Mouse (Mus musculus) forebrain, embryonic 10.5 days (tissue): ENCODE measurements around the gene Ubr1. TPM values are rescaled to one million over a fixed set of nuclear protein-coding genes. Genes with fewer than 3 reads are reported as not detected.

ENCODE experiments used
- DNase-seq: peaks from one replicate; pipeline ENCODE4 v3.0.0-alpha.2; 2017; ENCODE audit warnings: low spot score; ENCODE audit errors: extremely low spot score
- H3K27ac ChIP-seq: fragments of 300-500 bp; sonication (generic); 2 replicates; pipeline ENCODE4 v1.5.1; 2016; ENCODE audit warnings: mild to moderate bottlenecking
- H3K27me3 ChIP-seq: fragments of 300-500 bp; sonication (generic); 2 replicates; pipeline ENCODE4 v1.6.1; 2016; ENCODE audit warnings: mild to moderate bottlenecking; ENCODE audit not compliant: poor library complexity, severe bottlenecking
- H3K36me3 ChIP-seq: fragments of 300-500 bp; sonication (generic); replicated peaks from 2 replicates; pipeline ENCODE4 v1.6.1; 2016; ENCODE audit warnings: mild to moderate bottlenecking, moderate library complexity
- H3K4me1 ChIP-seq: fragments of 300-500 bp; sonication (generic); 2 replicates; pipeline ENCODE4 v1.6.1; 2016
- H3K4me3 ChIP-seq: fragments of 300-500 bp; sonication (generic); 2 replicates; pipeline ENCODE4 v1.5.1; 2016; ENCODE audit warnings: mild to moderate bottlenecking, moderate library complexity
- H3K9me3 ChIP-seq: fragments of 300-500 bp; sonication (generic); 2 replicates; pipeline ENCODE4 v1.6.1; 2016; ENCODE audit warnings: mild to moderate bottlenecking, moderate library complexity
- WGBS: fragments of 180-500 bp; shearing (Covaris S2); methylation state at CpG from one replicate; pipeline ENCODE4 v1.1.7; 2016; 5-methylcytosine and 5-hydroxymethylcytosine counted together
- polyA plus RNA-seq: library from polyadenylated mRNA; unstranded; fragments of >200 nt; fragmentation: Nextera tagmentation; extraction: Ambion mirVana; gene quantifications from 2 replicates; pipeline ENCODE4 v1.2.1, GENCODE M21; 2016

The Ubr1 gene
- 27.0 and 27.7 TPM in 2 replicates for polyA plus RNA-seq

DNA sequence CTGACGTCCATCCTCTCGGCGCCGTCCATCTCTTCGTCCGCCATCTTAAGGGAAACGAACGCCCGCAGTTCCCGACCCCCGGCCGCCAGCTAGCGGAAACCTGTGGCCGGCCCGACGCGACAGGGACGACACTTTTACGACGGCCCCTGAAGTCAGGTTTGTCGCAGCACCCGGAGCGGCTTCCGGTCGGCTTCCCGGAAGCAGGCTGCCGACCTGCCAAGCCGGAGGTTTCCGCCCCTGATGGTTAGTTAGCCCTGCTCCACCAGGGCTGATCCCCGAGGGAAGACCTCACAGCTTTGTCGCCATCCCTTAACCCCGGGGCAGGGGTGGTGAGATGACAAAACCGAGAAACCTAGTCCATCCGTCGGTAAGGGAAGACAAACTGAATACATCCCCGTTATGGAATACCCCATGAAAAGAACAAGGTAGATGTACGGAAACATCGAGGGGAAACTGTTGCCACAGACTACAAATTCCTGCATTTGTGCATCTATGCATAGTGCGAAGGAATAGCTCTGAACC lies at the start of gene Ubr1:
Gene Ubr1, minus strand, starts transcription at position 157 of the 522 bp plus-strand sequence.
- peak within 1 kb of the TSS; percentile 95 for H3K27ac ChIP-seq
- H3K27me3 ChIP-seq: peaks cover 7% of the 10 kb centered on the region; the same call in 1 of the 2 replicates
- no peaks in the 10 kb centered on the region for H3K9me3 ChIP-seq
- H3K36me3 ChIP-seq: peaks cover 16% of the 10 kb centered on the region; the same call in 1 of the 2 replicates
- DNase-seq: peak; percentile 88
- under 1% methylated on average over 39 of the region's 39 CpGs for WGBS
- H3K4me1 ChIP-seq: peaks cover 21% of the 10 kb centered on the region
- peak within 1 kb of the TSS; percentile 85 for H3K4me3 ChIP-seq

DNA sequence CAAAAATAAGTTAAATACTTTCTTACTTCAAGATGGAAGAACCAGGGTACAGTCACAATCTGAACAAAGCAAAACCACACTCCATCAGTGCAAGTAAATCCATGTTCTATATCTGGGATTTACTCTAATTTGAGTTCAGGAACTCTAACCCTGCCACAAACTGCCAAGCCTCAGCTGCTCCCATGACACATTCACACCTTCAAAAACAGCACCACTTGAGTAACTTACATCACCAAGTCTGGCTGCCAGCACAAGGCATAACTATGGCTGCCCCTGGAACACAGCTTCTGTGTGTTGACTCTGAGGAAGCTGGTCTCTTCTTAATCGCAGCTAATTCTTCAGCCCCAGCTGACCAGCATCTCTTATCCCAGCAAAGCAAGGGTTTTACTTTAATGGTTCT lies 46.6 kb upstream of the Ubr1 start:
- 95% methylated on average over 1 of the region's 1 CpGs for WGBS
- Histone ChIP-seq H3K36me3 (peaks cover 28% of the 10 kb centered on the region), H3K27ac (no peak overlapping the region), H3K4me3 (no peak overlapping the region), H3K9me3 (no peaks in the 10 kb centered on the region), H3K4me1 (no peaks in the 10 kb centered on the region), H3K27me3 (no peaks in the 10 kb centered on the region)
- no peak for DNase-seq

DNA sequence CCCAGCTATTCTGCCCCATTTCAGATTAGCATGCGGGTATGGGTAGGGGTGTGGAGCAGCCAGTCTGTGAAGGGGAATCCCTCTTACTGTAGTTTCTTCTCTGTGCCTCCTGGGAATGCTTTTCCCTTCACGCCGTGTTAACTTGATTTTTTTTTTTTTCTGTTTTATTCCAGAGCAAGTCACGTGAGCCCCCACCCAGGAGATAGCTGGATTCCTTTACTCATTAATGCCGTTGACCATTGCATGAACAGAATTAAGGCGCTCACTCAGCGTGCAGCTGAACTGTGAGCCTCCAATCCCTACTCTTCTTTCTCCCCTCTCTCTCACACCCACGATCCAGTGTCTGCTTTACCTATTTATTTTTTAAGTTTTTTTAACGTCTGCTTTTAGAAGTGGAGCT lies 45.7 kb upstream of the Ubr1 start:
- H3K36me3 ChIP-seq: peaks cover 31% of the 10 kb centered on the region

DNA sequence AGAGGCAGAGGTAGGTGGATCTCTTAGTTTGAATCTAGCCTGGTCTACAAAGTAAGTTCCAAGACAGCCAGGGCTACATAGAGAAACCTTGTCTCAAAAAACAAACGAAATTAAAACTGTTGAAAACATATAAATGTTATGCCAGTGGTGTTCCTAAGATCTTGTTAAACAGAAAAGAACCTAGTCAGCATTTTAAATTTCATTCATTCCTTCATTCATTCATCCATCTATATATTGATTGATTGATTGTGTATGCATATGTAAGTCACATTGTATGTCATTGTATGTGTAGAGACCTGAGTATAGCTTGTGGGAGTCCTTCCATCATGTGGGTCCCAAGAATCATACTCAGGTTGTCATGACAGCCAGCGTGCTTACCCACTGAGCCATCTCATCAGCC lies 45.0 kb upstream of the Ubr1 start:
- peaks cover 31% of the 10 kb centered on the region for H3K36me3 ChIP-seq
- no peak overlapping the region for H3K4me3 ChIP-seq

More for the DNA sequence above, 45.7 kb upstream of the Ubr1 start:
- Histone ChIP-seq H3K27ac (no peak overlapping the region), H3K9me3 (no peaks in the 10 kb centered on the region), H3K4me3 (no peak overlapping the region), H3K27me3 (no peaks in the 10 kb centered on the region), H3K4me1 (no peaks in the 10 kb centered on the region)
- no peak for DNase-seq
- WGBS: 90% methylated on average over 9 of the region's 9 CpGs

DNA sequence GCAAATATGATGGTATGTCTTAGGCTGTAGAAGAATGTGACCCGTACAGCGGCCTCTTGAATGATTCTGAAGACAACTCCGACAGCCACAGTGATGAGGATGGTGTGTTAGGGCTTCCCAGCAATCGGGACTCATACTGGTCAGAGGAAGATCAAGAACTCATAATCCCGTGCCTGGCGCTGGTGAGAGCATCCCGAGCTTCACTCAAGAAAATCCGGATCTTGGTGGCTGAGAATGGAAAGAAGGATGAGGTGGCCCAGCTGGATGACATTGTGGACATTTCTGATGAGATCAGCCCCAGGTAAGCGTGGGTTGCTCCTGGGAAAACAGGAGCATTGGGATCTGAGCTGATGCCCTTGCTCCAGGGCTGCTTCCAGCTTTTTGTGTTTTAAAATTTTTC lies 42.2 kb upstream of the Ubr1 start:
- Histone ChIP-seq H3K4me1 (peaks cover 16% of the 10 kb centered on the region), H3K9me3 (no peaks in the 10 kb centered on the region), H3K27me3 (no peaks in the 10 kb centered on the region), H3K36me3 (peaks cover 26% of the 10 kb centered on the region), H3K27ac (no peak overlapping the region), H3K4me3 (no peak overlapping the region)
- 93% methylated on average over 9 of the region's 9 CpGs for WGBS
- no peak for DNase-seq

More for the DNA sequence above, 45.0 kb upstream of the Ubr1 start:
- no peaks in the 10 kb centered on the region for H3K27me3 ChIP-seq
- 82% methylated on average over 2 of the region's 2 CpGs for WGBS
- no peaks in the 10 kb centered on the region for H3K4me1 ChIP-seq
- no peaks in the 10 kb centered on the region for H3K9me3 ChIP-seq
- no peak overlapping the region for H3K27ac ChIP-seq
- no peak for DNase-seq

DNA sequence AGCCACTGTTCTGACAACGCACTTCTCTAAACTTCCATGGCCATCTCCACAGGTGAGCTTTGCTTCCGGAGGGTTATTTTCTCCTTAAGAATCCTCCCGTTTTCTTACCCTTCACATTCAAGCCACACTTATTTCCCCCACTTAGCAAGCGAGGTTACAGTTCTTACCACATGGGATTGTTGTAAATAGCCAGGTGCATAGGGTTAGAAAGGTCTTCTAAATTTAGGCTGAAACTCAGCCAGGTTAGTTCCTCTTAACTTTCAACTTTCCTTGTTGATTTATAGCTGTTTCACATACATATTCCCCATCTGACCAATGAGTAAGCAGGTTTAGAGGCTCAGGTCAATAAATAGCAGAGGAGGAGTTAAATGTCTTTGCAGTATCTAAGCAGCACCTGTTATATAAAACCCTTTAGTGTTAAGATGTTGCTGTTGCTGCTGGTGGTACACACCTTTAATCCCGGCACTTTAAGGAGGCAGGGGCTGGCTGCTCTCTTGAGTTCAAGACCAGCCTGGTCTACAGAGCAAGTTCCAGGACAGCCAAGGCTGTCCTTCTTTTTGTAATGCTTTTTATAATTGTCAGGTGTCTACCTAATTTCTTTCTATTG lies 38.7 kb upstream of the Ubr1 start:
- WGBS: 28% methylated on average over 5 of the region's 5 CpGs
- Histone ChIP-seq H3K27ac (no peak overlapping the region), H3K4me1 (peaks cover 17% of the 10 kb centered on the region), H3K27me3 (no peaks in the 10 kb centered on the region), H3K36me3 (peaks cover 12% of the 10 kb centered on the region), H3K4me3 (peak overlapping the region; percentile 66), H3K9me3 (no peaks in the 10 kb centered on the region)
- no peak for DNase-seq

- WGBS: 1% methylated on average over 12 of the region's 12 CpGs
- H3K9me3 ChIP-seq: no peaks in the 10 kb centered on the region
- H3K27ac ChIP-seq: peak overlapping the region; percentile 79
- H3K4me1 ChIP-seq: peaks cover 17% of the 10 kb centered on the region
- peaks cover 11% of the 10 kb centered on the region for H3K36me3 ChIP-seq
- no peak for DNase-seq
- peak overlapping the region; percentile 66 for H3K4me3 ChIP-seq
- H3K27me3 ChIP-seq: no peaks in the 10 kb centered on the region
Measured at GRCm38 (mm10) chr2:121008664-121009007, 38.1 kb upstream of the Ubr1 start.

GRCm38 (mm10) chr2:121007925-121008663 lies 37.6 kb upstream of the Ubr1 start, which contains the start of gene Ccndbp1:
TSS of gene Ccndbp1 (plus strand) at chr2:121008403.
- WGBS: 2% methylated on average over 34 of the region's 34 CpGs
- H3K27ac ChIP-seq: peak within 1 kb of the TSS; percentile 79

DNA sequence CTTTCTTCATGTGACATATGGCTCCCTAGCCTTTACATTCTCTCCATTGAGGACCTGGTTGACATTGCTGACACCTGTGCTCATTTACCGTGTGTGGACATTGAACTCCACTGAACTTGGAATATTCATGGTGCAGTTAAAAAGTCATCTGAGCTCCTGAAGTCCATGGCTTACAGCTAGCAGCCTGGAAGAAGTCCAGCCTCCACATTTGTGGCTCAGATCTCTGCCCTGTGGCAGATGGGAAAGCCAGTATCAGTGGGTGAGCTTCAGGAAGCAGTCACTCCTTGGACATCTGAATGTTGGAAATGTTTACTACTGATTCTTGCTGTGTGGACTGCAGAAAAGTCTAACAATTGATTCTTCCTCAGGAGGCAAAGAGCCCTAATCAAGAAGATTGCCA lies 36.5 kb upstream of the Ubr1 start:
- no peak overlapping the region for H3K27ac ChIP-seq
- H3K4me1 ChIP-seq: peaks cover 17% of the 10 kb centered on the region
- no peaks in the 10 kb centered on the region for H3K27me3 ChIP-seq
- no peaks in the 10 kb centered on the region for H3K9me3 ChIP-seq
- H3K36me3 ChIP-seq: peaks cover 3% of the 10 kb centered on the region; the same call in 1 of the 2 replicates
- H3K4me3 ChIP-seq: no peak overlapping the region
- no peak for DNase-seq
- WGBS: 89% methylated on average over 1 of the region's 1 CpGs

More at GRCm38 (mm10) chr2:121007925-121008663, 37.6 kb upstream of the Ubr1 start, which contains the start of gene Ccndbp1:
- DNase-seq: peak; percentile 92
- peaks cover 9% of the 10 kb centered on the region for H3K36me3 ChIP-seq
- H3K27me3 ChIP-seq: no peaks in the 10 kb centered on the region
- H3K4me1 ChIP-seq: peaks cover 17% of the 10 kb centered on the region
- H3K4me3 ChIP-seq: peak within 1 kb of the TSS; percentile 66
- H3K9me3 ChIP-seq: no peaks in the 10 kb centered on the region

DNA sequence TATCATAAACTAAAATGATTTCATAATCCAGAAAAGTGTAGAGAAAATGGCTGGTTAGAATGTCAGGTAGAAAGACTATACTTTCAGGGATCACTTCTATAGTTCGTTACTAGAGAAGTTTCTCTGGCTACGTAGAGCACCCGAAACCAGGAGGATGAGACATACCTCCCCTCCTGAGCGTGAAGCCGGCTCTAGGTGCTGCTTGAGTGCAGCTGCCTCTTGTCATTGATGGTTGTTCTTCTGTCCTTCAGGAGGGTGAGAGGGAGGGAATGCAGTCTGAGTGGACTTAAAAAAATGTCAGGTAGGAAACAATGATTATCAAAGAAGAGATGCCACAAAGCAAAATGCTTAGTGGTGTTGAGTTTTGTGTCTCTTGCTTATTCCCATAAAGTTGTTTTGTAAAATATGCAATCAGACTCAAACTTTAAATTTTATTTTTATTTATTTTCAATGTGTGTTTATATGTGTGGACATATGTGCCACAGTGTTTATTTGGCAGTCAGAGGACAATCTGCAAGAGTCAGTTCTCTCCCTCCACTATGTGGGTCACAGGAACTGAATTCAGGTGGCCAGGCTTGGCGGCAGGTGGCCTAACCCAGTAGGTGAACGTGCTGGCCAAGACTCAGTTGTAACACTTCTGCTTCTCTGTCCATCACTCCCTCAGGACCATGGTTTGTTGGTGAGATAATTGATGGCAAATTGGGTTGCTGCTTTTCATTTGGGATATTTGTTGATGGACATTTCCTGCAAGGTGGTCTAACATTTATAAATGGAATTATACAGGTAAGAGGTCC lies 33.7 kb upstream of the Ubr1 start:
- no peak for DNase-seq
- Histone ChIP-seq H3K4me3 (no peak overlapping the region), H3K4me1 (peaks cover 12% of the 10 kb centered on the region), H3K27me3 (no peaks in the 10 kb centered on the region), H3K9me3 (no peaks in the 10 kb centered on the region), H3K27ac (no peak overlapping the region), H3K36me3 (no peaks in the 10 kb centered on the region)
- WGBS: 88% methylated on average over 7 of the region's 7 CpGs

GRCm38 (mm10) chr2:121003586-121003985 lies 33.1 kb upstream of the Ubr1 start:
- H3K4me1 ChIP-seq: peaks cover 6% of the 10 kb centered on the region
- 70% methylated on average over 2 of the region's 2 CpGs for WGBS
- DNase-seq: no peak
- no peak overlapping the region for H3K4me3 ChIP-seq
- no peaks in the 10 kb centered on the region for H3K27me3 ChIP-seq
- no peaks in the 10 kb centered on the region for H3K36me3 ChIP-seq
- no peaks in the 10 kb centered on the region for H3K9me3 ChIP-seq
- H3K27ac ChIP-seq: no peak overlapping the region

DNA sequence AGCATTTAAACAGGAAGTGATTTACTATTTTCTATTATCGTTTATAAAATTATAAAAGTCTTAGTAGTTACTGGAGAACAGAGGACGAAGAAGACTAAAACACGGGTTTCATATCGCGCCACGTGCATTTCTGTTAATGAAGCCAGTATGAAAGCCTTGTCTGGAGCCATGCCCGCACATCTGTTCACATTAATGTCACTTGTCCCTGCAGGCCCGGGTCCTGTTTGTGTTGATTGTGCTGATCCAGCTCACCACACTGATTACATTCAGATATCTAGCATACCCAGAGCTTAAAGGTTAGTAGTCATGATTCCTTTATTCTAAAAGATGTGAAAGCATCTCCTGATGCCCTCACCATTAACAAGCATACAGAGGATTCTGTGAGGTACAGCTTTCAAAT lies 28.3 kb upstream of the Ubr1 start:
- no peak overlapping the region for H3K4me3 ChIP-seq
- H3K27me3 ChIP-seq: no peaks in the 10 kb centered on the region
- WGBS: 91% methylated on average over 8 of the region's 8 CpGs
- H3K27ac ChIP-seq: no peak overlapping the region
- DNase-seq: no peak
- H3K4me1 ChIP-seq: no peaks in the 10 kb centered on the region
- no peaks in the 10 kb centered on the region for H3K9me3 ChIP-seq
- no peaks in the 10 kb centered on the region for H3K36me3 ChIP-seq
